Mouse (Mus musculus) gastrocnemius, postnatal 36 days (tissue): ENCODE data around the gene Zbtb5. TPM values are rescaled to one million over a fixed set of nuclear protein-coding genes. Genes with fewer than 3 reads are reported as not detected.
A peak's percentile ranks its signal among the peaks of the same experiment; 100 is the strongest.
"Not testable (repeated sequence)": the region's sequence is repeated elsewhere in the genome, so short reads cannot be mapped to it uniquely, and the experiment has no call there.

ENCODE experiments used
- DNase-seq, 2 experiments: peaks; one replicate each; pipeline ENCODE4 v3.0.0; 2022
- intact Hi-C: fragments of 180-260 bp; cut with DNase I; formaldehyde crosslinking; loops from one replicate; pipeline ENCODE4 v1.15.1; 2025
- long read RNA-seq, 2 experiments: library from polyadenylated mRNA; stranded (forward); transcript quantifications; one replicate each; pipeline ENCODE4 v2.0.0; 2021
- total RNA-seq, 2 experiments: library from RNA; stranded (reverse); gene quantifications; 2 replicates each; pipeline ENCODE4 v1.2.3; 2021

The Zbtb5 gene
- total RNA-seq, result 1 to 10 TPM; 2.8 to 3.0 TPM
- long read RNA-seq, experiment 1, full-length matches to known transcripts, result 1 of 1 reads
- long read RNA-seq, experiment 1, partial matches to known transcripts, result 0 of 1 reads
- long read RNA-seq, experiment 1, other reads (novel, unspliced or antisense), result 0 of 1 reads
- long read RNA-seq, experiment 2, full-length matches to known transcripts, result 3 of 3 reads
- long read RNA-seq, experiment 2, partial matches to known transcripts, result 0 of 3 reads
- long read RNA-seq, experiment 2, other reads (novel, unspliced or antisense), result 0 of 3 reads

- intact Hi-C loops, result loop anchor here (2.0 to 10.0 kb wide), 3 partner anchors 38 to 962 kb away; no protein-coding TSS in a partner anchor
These were observed at the start of gene Zbtb5 for GRCm38 (mm10) chr4:45012105-45012975. Gene Zbtb5, minus strand, starts transcription at chr4:45012412.

GRCm38 (mm10) chr4:45055451-45055850 lies 43.2 kb upstream of the Zbtb5 start:
- DNase-seq, result peak; percentile 33 to 36
- intact Hi-C loops, result no loop called here

More at GRCm38 (mm10) chr4:45012105-45012975, at the start of gene Zbtb5:
- DNase-seq, result peak; percentile 97 to 99

- intact Hi-C loops, result no loop called here
- no peak for DNase-seq
These were observed 42.6 kb upstream of the Zbtb5 start for GRCm38 (mm10) chr4:45054862-45055261.

GRCm38 (mm10) chr4:45047956-45048355 lies 35.7 kb upstream of the Zbtb5 start:
- no peak for DNase-seq
- intact Hi-C loops, result no loop called here

GRCm38 (mm10) chr4:45047286-45047887 lies 35.2 kb upstream of the Zbtb5 start:
- DNase-seq, result no peak
- intact Hi-C loops, result no loop called here

- DNase-seq, result no peak
- intact Hi-C loops, result no loop called here
These were observed 34.5 kb upstream of the Zbtb5 start for GRCm38 (mm10) chr4:45046679-45047078.

- intact Hi-C loops, result no loop called here
- no peak for DNase-seq
These were observed 28.6 kb upstream of the Zbtb5 start for GRCm38 (mm10) chr4:45040795-45041194.

- DNase-seq, intact Hi-C loops: not testable (repeated sequence)
These were observed 27.3 kb upstream of the Zbtb5 start for GRCm38 (mm10) chr4:45039546-45039945.

- intact Hi-C loops, DNase-seq: not testable (repeated sequence)
These were observed 26.7 kb upstream of the Zbtb5 start for GRCm38 (mm10) chr4:45038879-45039278.

- intact Hi-C loops, result no loop called here
- no peak for DNase-seq
These were observed 25.5 kb upstream of the Zbtb5 start for GRCm38 (mm10) chr4:45037455-45038410.

GRCm38 (mm10) chr4:45036571-45036970 lies 24.4 kb upstream of the Zbtb5 start:
- DNase-seq, result no peak
- intact Hi-C loops, result no loop called here

- no peak for DNase-seq
- intact Hi-C loops, result no loop called here
These were observed 23.8 kb upstream of the Zbtb5 start for GRCm38 (mm10) chr4:45036048-45036447.

- intact Hi-C loops, result no loop called here
- DNase-seq, result no peak
These were observed 22.7 kb upstream of the Zbtb5 start for GRCm38 (mm10) chr4:45034693-45035628.

GRCm38 (mm10) chr4:45032586-45032985 lies 20.4 kb upstream of the Zbtb5 start:
- intact Hi-C loops, result no loop called here
- DNase-seq, result no peak

GRCm38 (mm10) chr4:45026459-45026858 lies 14.2 kb upstream of the Zbtb5 start:
- intact Hi-C loops, result no loop called here
- DNase-seq, result no peak

GRCm38 (mm10) chr4:45019009-45019408 lies 6.8 kb upstream of the Zbtb5 start:
- DNase-seq, result no peak

GRCm38 (mm10) chr4:45018452-45018980 lies 6.3 kb upstream of the Zbtb5 start, which contains the start of gene Polr1e:
Gene Polr1e, plus strand, starts transcription at chr4:45018583.
- intact Hi-C loops, result loop anchor here (5.0 to 10.0 kb wide), 3 partner anchors 79 to 956 kb away; no protein-coding TSS in a partner anchor
- DNase-seq, result peak; percentile 86 to 89

More at GRCm38 (mm10) chr4:45019009-45019408, 6.8 kb upstream of the Zbtb5 start:
- intact Hi-C loops, result loop anchor here (5.0 to 10.0 kb wide), 3 partner anchors 78 to 956 kb away; no protein-coding TSS in a partner anchor

GRCm38 (mm10) chr4:45015615-45016014 lies 3.4 kb upstream of the Zbtb5 start:
- intact Hi-C loops, result loop anchor here (1.0 to 10.0 kb wide), 4 partner anchors 82 to 959 kb away; no protein-coding TSS in a partner anchor
- DNase-seq, result peak in 1 of 2 experiments; percentile 46
